Mouse (Mus musculus) C2C12 (cell line): ENCODE measurements around the gene Odf3l1.

Experiments
- CEBPB ChIP-seq: IDR thresholded peaks from one replicate; pipeline ENCODE4 v1.6.1; 2011; ENCODE audit warnings: low read depth, mild to moderate bottlenecking, control low read depth, moderate library complexity
- CTCF ChIP-seq: IDR thresholded peaks from one replicate; pipeline ENCODE4 v1.5.1; 2011; ENCODE audit not compliant: control insufficient read depth, insufficient read depth, insufficient read length
- USF1 ChIP-seq: IDR thresholded peaks from one replicate; pipeline ENCODE4 v1.6.1; 2011; ENCODE audit warnings: low read depth, mild to moderate bottlenecking, control low read depth, moderate library complexity

DNA sequence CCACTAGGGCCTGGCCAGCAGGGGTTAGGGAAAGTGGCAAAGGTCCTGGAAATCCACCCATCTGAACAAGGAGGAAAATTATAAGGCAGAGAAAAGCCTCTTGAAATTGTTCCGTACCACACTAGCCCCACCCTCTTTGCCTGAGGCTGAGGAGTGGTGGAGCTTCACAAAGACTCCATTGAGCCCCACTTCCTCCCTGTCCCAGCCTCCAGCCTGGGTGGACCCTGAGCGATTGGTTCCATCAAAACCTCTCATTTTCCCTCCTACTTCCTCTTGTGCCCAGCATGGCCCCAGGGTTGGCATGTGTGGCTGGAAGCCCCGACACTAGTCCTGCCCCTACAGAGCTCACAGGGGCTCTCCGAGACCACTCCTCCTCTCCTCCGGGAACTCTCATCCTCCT, 12.8 kb upstream of the Odf3l1 start:
- TF ChIP-seq CTCF (no peak), USF1 (no peak), CEBPB (no peak)
